Mouse (Mus musculus) stomach, postnatal 0 days (tissue): ENCODE data around the gene Tmc4.

Experiments used
- CTCF ChIP-seq: IDR thresholded peaks from 2 replicates; pipeline ENCODE4 v1.5.1; 2016; ENCODE audit warnings: antibody characterized with exemption, low read depth, mild to moderate bottlenecking, moderate library complexity
- EP300 ChIP-seq: optimal IDR thresholded peaks from 2 replicates; pipeline ENCODE3; 2016; ENCODE audit warnings: antibody characterized with exemption

DNA sequence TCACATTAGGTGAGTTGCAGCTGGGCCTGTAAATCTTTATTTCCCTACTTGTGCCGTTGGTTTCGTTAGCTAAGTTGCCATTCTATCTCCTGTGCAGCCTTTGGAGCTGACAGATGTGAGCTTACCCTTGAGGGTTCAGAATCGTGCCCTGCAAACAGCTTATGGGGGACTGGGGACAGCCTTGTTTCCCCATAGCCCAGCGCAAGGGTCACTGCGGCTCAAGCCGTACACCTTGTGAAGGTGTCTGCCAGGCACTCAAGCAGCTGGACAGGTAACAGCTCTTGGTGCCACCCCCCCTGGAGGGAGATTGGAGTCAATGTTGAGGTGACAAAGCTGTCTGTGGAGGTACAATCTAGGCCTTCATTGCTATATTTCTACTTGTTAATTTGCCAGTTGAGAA lies 28.6 kb upstream of the Tmc4 start:
- TF ChIP-seq CTCF, result no peak
- TF ChIP-seq EP300, result no peak
